Mouse (Mus musculus): ENCODE results near the gene Fam71a. TPM values are rescaled to one million over a fixed set of nuclear protein-coding genes. Genes with fewer than 3 reads are reported as not detected.

Fam71a gene
- not detected for total RNA-seq (2021)

GRCm38 (mm10) chr1:191164717-191165116, at the start of gene Fam71a:
Gene Fam71a (minus strand): TSS chr1:191164817.
- DNase-seq (ENCODE audit: extremely low spot score in 1 of 2, low spot score in 2 of 2): peak in 1 of 2 experiments; percentile 9
- intact Hi-C loops (cut with DNase I): no loop called here

- no peak for DNase-seq (ENCODE audit: extremely low spot score in 1 of 2, low spot score in 2 of 2)
- intact Hi-C loops (cut with DNase I): no loop called here
Observed at GRCm38 (mm10) chr1:191211096-191211495, 46.5 kb upstream of the Fam71a start.

GRCm38 (mm10) chr1:191205791-191206190, 41.2 kb upstream of the Fam71a start:
- intact Hi-C loops (cut with DNase I): no loop called here
- no peak for DNase-seq (ENCODE audit: extremely low spot score in 1 of 2, low spot score in 2 of 2)

- intact Hi-C loops (cut with DNase I): no loop called here
Observed at GRCm38 (mm10) chr1:191204876-191205275, 40.3 kb upstream of the Fam71a start.

GRCm38 (mm10) chr1:191203496-191203895, 38.9 kb upstream of the Fam71a start:
- intact Hi-C loops (cut with DNase I): no loop called here
- DNase-seq (ENCODE audit: extremely low spot score in 1 of 2, low spot score in 2 of 2): no peak

More at GRCm38 (mm10) chr1:191204876-191205275, 40.3 kb upstream of the Fam71a start:
- no peak for DNase-seq (ENCODE audit: extremely low spot score in 1 of 2, low spot score in 2 of 2)

GRCm38 (mm10) chr1:191202208-191202952, 37.8 kb upstream of the Fam71a start:
- no peak for DNase-seq (ENCODE audit: extremely low spot score in 1 of 2, low spot score in 2 of 2)
- intact Hi-C loops (cut with DNase I): no loop called here

GRCm38 (mm10) chr1:191200816-191201602, 36.4 kb upstream of the Fam71a start:
- DNase-seq (ENCODE audit: extremely low spot score in 1 of 2, low spot score in 2 of 2): no peak
- intact Hi-C loops (cut with DNase I): no loop called here

- intact Hi-C loops (cut with DNase I): no loop called here
- no peak for DNase-seq (ENCODE audit: extremely low spot score in 1 of 2, low spot score in 2 of 2)
Observed at GRCm38 (mm10) chr1:191197916-191198315, 33.3 kb upstream of the Fam71a start.

- intact Hi-C loops (cut with DNase I): no loop called here
- no peak for DNase-seq (ENCODE audit: extremely low spot score in 1 of 2, low spot score in 2 of 2)
Observed at GRCm38 (mm10) chr1:191196016-191196415, 31.4 kb upstream of the Fam71a start.

- DNase-seq (ENCODE audit: extremely low spot score in 1 of 2, low spot score in 2 of 2): peak in 1 of 2 experiments; percentile 44
- intact Hi-C loops (cut with DNase I): no loop called here
Observed at GRCm38 (mm10) chr1:191193657-191194424, 29.2 kb upstream of the Fam71a start.

- intact Hi-C loops (cut with DNase I): no loop called here
- DNase-seq (ENCODE audit: extremely low spot score in 1 of 2, low spot score in 2 of 2): no peak
Observed at GRCm38 (mm10) chr1:191192751-191193150, 28.1 kb upstream of the Fam71a start.

- intact Hi-C loops (cut with DNase I): no loop called here
Observed at GRCm38 (mm10) chr1:191192213-191192612, 27.6 kb upstream of the Fam71a start.

GRCm38 (mm10) chr1:191189671-191190372, 25.2 kb upstream of the Fam71a start:
- intact Hi-C loops (cut with DNase I): no loop called here
- no peak for DNase-seq (ENCODE audit: extremely low spot score in 1 of 2, low spot score in 2 of 2)

More at GRCm38 (mm10) chr1:191192213-191192612, 27.6 kb upstream of the Fam71a start:
- no peak for DNase-seq (ENCODE audit: extremely low spot score in 1 of 2, low spot score in 2 of 2)

- peak in 1 of 2 experiments; percentile 55 for DNase-seq (ENCODE audit: extremely low spot score in 1 of 2, low spot score in 2 of 2)
- intact Hi-C loops (cut with DNase I): no loop called here
Observed at GRCm38 (mm10) chr1:191186386-191186770, 21.8 kb upstream of the Fam71a start.

- DNase-seq (ENCODE audit: extremely low spot score in 1 of 2, low spot score in 2 of 2): no peak
- intact Hi-C loops (cut with DNase I): no loop called here
Observed at GRCm38 (mm10) chr1:191185761-191186385, 21.3 kb upstream of the Fam71a start.

GRCm38 (mm10) chr1:191184841-191185251, 20.2 kb upstream of the Fam71a start:
- intact Hi-C loops (cut with DNase I): loop anchor here (5.0 kb wide), 1 partner anchor 87 kb away; no protein-coding TSS in a partner anchor
- peak in 1 of 2 experiments; percentile 47 for DNase-seq (ENCODE audit: extremely low spot score in 1 of 2, low spot score in 2 of 2)

- peak in 1 of 2 experiments; percentile 41 for DNase-seq (ENCODE audit: extremely low spot score in 1 of 2, low spot score in 2 of 2)
- intact Hi-C loops (cut with DNase I): loop anchor here (5.0 kb wide), 1 partner anchor 88 kb away; no protein-coding TSS in a partner anchor
Observed at GRCm38 (mm10) chr1:191184066-191184815, 19.6 kb upstream of the Fam71a start.
